Mouse (Mus musculus) hindbrain, embryonic 14.5 days (tissue): ENCODE results near the gene Kmt2b. TPM values are rescaled to one million over a fixed set of nuclear protein-coding genes. Genes with fewer than 3 reads are reported as not detected.

Experiments used
- ATAC-seq: fragments of 200-750 bp; cut with Nextera tagmentation; 2 replicates; pipeline ENCODE4 v1.8.0; 2017; ENCODE audit warnings: moderate number of reproducible peaks, mild to moderate bottlenecking, moderate TSS enrichment, moderate library complexity; ENCODE audit not compliant: low FRiP score
- DNase-seq: peaks from one replicate; pipeline ENCODE4 v3.0.0-alpha.2; 2015; ENCODE audit warnings: low spot score
- H3K27ac ChIP-seq: fragments of 300-500 bp; sonication (generic); 2 replicates; pipeline ENCODE4 v1.5.1; 2014; ENCODE audit warnings: mild to moderate bottlenecking, moderate library complexity
- H3K27me3 ChIP-seq: fragments of 300-500 bp; sonication (generic); 2 replicates; pipeline ENCODE4 v1.6.1; 2014; ENCODE audit warnings: mild to moderate bottlenecking, low read length, mixed read lengths; ENCODE audit not compliant: control insufficient read depth, insufficient read depth
- H3K36me3 ChIP-seq: fragments of 300-500 bp; sonication (generic); replicated peaks from 2 replicates; pipeline ENCODE4 v1.6.1; 2014; ENCODE audit not compliant: control insufficient read depth, insufficient read depth
- H3K4me1 ChIP-seq: fragments of 300-500 bp; sonication (generic); replicated peaks from 2 replicates; pipeline ENCODE4 v1.6.1; 2014; ENCODE audit warnings: antibody characterized with exemption, low read length, mixed read lengths; ENCODE audit not compliant: control insufficient read depth, insufficient read depth
- H3K4me2 ChIP-seq: fragments of 300-500 bp; sonication (generic); replicated peaks from 2 replicates; pipeline ENCODE4 v1.6.1; 2014; ENCODE audit warnings: mild to moderate bottlenecking, moderate library complexity
- H3K4me3 ChIP-seq: fragments of 300-500 bp; sonication (generic); replicated peaks from 2 replicates; pipeline ENCODE4 v1.5.1; 2014; ENCODE audit warnings: mild to moderate bottlenecking, low read length
- H3K9ac ChIP-seq: fragments of 300-500 bp; sonication (generic); 2 replicates; pipeline ENCODE4 v1.6.1; 2014
- H3K9me3 ChIP-seq: fragments of 300-500 bp; sonication (generic); 2 replicates; pipeline ENCODE4 v1.6.1; 2016; ENCODE audit warnings: low read length; ENCODE audit not compliant: control insufficient read depth
- WGBS: fragments of 180-500 bp; shearing (Covaris S2); extraction: QIAGEN DNeasy Blood & Tissue Kit; methylation state at CpG from one replicate; pipeline ENCODE4 v1.1.7; 2014; 5-methylcytosine and 5-hydroxymethylcytosine counted together
- polyA plus RNA-seq: library from polyadenylated mRNA; unstranded; fragments of >200 nt; fragmentation: Nextera tagmentation; extraction: Ambion mirVana; gene quantifications from 2 replicates; pipeline ENCODE4 v1.2.1, GENCODE M21; 2014

Kmt2b gene
- polyA plus RNA-seq, 1 experiment from 2014 or later, result 12.9 TPM

DNA sequence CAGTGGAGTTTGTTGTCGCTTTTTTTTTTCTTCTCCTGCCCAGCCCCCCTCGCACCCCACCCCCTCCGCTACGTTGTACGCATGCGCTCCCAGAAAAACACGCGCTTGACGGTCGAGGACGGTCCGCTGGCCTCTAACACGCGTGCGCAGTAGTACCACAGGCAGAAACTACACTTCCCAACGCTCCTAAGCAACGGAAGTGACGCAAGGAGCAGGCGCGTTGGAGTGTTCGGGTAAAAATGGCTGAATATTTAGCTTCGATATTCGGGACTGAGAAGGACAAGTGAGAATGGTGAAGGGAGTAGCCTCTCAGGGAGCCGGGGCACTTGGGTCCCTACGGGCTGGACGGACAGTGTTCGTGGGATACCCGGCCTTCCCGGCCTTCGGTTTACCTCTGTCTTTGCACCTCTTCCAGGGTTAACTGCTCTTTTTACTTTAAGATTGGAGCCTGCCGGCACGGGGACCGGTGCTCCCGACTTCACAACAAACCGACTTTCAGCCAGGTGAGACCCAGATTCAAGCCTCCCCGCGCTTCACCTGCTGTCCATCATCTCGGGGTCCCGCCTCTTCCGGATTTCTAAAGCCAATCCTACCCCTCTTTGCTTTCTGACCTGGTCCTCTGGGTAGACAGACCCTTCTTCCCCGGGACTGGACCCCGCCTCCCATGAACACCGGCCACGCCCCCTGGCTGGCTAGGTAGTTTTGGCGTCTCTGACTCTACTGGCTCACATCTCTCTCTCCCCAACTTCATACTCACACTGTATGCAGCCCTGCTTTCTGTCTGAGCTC, 25.2 kb downstream of the Kmt2b start, which contains the start of the genes U2af1l4, Gm49396 and Psenen:
Gene U2af1l4, plus strand, starts transcription at position 185 of the 789 bp plus-strand sequence.
Gene Gm49396, plus strand, starts transcription at position 228 of the 789 bp plus-strand sequence.
Gene Psenen, minus strand, starts transcription at position 511 of the 789 bp plus-strand sequence.
- Histone ChIP-seq H3K36me3 (peaks cover 33% of the 10 kb centered on the region), H3K9ac (peak within 1 kb of the TSS; percentile 76), H3K27me3 (no peaks in the 10 kb centered on the region), H3K4me3 (peak within 1 kb of the TSS; percentile 68), H3K4me1 (peaks cover 24% of the 10 kb centered on the region), H3K27ac (peak within 1 kb of the TSS; percentile 92), H3K9me3 (no peaks in the 10 kb centered on the region), H3K4me2 (peak within 1 kb of the TSS; percentile 62)
- under 1% methylated on average over 45 of the region's 45 CpGs for WGBS
- ATAC-seq, result peak; percentile 85
- peak; percentile 99 for DNase-seq

DNA sequence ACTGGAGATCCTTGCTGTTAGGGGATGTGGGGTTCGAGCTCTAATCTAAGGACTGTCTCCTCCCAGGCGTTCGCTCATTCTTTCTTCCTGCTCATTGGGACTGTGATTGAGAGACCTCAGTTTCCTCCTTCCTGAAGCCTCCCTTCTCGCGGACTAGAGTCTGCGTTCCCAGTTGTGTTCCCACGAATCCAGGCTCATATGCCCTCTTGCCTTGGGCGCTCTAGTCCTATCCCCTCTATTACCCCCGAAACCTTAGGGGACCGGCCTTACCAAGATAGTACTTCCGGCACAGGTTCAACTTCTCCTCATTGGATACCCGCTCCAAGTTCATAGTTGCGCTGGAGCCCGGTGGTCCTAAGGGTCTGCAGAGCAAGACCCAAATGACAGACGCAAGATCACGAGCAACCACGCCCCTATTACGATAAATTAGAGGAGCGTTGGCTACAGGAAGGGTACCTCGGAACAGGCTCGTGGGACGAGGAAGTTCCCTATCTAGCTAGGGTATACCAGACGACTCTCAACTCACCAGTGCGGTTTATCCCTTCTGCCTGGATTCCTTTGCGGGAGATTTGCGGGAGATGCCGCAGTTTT, 25.9 kb downstream of the Kmt2b start:
- WGBS, result 2% methylated on average over 27 of the region's 27 CpGs
- ATAC-seq, result peak; percentile 10; the same call in 1 of the 2 replicates
- Histone ChIP-seq H3K4me2 (peak overlapping the region; percentile 62), H3K27ac (peak overlapping the region; percentile 58), H3K9ac (peak overlapping the region; percentile 76), H3K4me1 (peaks cover 27% of the 10 kb centered on the region), H3K9me3 (no peaks in the 10 kb centered on the region), H3K36me3 (peaks cover 27% of the 10 kb centered on the region), H3K4me3 (peak overlapping the region; percentile 68), H3K27me3 (no peaks in the 10 kb centered on the region)
- no peak for DNase-seq

DNA sequence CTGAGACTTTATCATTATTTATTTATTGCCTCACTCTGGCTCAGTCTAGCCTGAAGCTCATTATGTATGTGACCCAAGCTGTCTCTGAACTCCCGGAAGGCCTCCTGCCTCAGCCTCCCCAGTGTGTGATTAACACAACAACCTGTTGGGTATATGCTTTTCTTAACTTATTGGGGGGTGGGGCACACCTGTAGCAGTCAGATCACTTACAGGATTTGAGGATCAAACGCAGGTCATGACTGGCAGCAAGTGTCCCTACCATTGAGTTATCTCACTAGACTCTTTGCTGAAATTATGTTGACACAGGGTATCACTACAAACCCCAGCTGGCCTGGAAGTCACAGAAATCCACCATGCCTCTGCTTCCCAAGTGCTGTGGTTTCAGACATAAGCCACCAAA, 28.2 kb downstream of the Kmt2b start:
- DNase-seq (no peak), ATAC-seq (no peak)
- peaks cover 25% of the 10 kb centered on the region for H3K36me3 ChIP-seq
- peak overlapping the region; percentile 99; the same call in 1 of the 2 replicates for H3K4me2 ChIP-seq
- H3K27ac ChIP-seq, result peak overlapping the region; percentile 65
- H3K27me3 ChIP-seq, result no peaks in the 10 kb centered on the region
- H3K9me3 ChIP-seq, result no peaks in the 10 kb centered on the region
- H3K4me1 ChIP-seq, result peaks cover 27% of the 10 kb centered on the region
- 64% methylated on average over 2 of the region's 2 CpGs for WGBS
- peak overlapping the region; percentile 62; the same call in 1 of the 2 replicates for H3K4me3 ChIP-seq
- H3K9ac ChIP-seq, result no peak overlapping the region

DNA sequence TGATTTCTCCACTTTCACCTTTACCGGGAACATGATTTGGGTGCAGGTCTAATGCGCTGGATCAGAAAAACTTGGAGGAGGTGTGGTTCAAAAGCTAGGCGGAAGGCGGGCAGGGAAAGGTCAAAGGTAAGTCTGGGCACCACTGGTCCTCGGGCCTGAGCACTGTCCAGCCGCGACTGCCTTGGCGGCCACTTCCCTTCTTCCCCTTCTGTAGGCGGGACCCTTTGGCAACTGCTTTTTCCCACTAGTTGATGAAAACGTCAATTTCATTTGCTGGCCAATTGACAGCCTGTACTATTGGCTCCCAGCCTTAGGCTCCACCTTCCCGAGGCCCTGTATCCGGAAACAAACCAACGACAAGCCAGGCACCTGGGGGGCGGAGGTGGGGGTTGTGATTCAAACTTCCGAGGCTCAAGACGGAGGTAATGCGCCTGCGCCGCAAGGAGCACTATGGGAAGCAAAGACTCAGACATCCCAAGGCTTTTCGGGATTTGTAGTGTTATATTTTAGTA, 29.0 kb downstream of the Kmt2b start, which contains the start of gene Lin37:
Gene Lin37, minus strand, starts transcription at position 396 of the 512 bp plus-strand sequence.
- peaks cover 28% of the 10 kb centered on the region for H3K36me3 ChIP-seq
- H3K9me3 ChIP-seq, result no peaks in the 10 kb centered on the region
- under 1% methylated on average over 20 of the region's 20 CpGs for WGBS
- H3K4me2 ChIP-seq, result peak within 1 kb of the TSS; percentile 99
- H3K27ac ChIP-seq, result peak within 1 kb of the TSS; percentile 65
- H3K4me3 ChIP-seq, result peak within 1 kb of the TSS; percentile 62
- peak; percentile 96 for DNase-seq
- peak; percentile 91 for ATAC-seq
- H3K9ac ChIP-seq, result peak within 1 kb of the TSS; percentile 82
- H3K4me1 ChIP-seq, result peaks cover 27% of the 10 kb centered on the region
- no peaks in the 10 kb centered on the region for H3K27me3 ChIP-seq

DNA sequence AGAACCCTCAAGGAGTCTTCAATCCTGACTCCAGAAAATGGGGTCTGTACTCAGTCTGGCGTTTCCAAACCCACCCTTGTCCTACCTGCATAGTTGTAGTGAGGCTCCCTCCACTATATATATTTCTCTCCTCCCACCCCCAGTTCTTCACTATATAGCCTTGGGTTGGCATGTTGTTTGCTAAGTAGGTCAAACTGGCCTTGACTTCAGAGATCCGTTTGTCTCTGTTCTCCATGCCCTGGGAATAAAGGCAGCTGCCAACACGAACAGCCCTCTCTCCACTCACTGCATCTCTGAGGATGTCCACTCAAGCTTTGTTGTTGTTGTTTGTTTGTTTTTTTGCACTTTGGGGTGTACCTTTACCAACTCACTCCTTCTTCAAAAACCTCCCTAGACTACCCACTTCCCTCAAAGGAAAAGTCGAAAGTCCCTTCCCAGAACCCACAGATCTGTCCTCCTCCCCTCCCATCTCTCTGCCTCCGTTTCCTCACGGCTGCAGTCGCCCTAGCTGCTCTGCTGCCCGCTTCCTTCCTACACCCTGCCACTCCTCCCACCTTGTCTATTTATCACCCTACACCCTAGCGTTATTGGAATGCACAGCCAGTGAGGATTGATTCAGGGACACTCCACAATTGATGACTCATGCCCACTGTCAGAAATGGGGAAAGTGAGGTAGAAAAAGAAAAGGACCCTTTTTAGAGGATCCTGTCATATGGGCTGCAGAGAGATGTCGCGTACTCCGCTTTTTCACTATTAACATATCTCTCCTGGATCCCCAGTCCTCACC, 29.7 kb downstream of the Kmt2b start:
- Histone ChIP-seq H3K4me2 (peak overlapping the region; percentile 99), H3K4me1 (peaks cover 21% of the 10 kb centered on the region), H3K9ac (peak overlapping the region; percentile 82), H3K36me3 (peaks cover 30% of the 10 kb centered on the region), H3K4me3 (peak overlapping the region; percentile 62), H3K27me3 (peaks cover 6% of the 10 kb centered on the region; the same call in 1 of the 2 replicates), H3K9me3 (no peaks in the 10 kb centered on the region), H3K27ac (peak overlapping the region; percentile 61; the same call in 1 of the 2 replicates)
- WGBS, result 16% methylated on average over 12 of the region's 12 CpGs
- DNase-seq (no peak), ATAC-seq (no peak; the same call in 1 of the 2 replicates)

DNA sequence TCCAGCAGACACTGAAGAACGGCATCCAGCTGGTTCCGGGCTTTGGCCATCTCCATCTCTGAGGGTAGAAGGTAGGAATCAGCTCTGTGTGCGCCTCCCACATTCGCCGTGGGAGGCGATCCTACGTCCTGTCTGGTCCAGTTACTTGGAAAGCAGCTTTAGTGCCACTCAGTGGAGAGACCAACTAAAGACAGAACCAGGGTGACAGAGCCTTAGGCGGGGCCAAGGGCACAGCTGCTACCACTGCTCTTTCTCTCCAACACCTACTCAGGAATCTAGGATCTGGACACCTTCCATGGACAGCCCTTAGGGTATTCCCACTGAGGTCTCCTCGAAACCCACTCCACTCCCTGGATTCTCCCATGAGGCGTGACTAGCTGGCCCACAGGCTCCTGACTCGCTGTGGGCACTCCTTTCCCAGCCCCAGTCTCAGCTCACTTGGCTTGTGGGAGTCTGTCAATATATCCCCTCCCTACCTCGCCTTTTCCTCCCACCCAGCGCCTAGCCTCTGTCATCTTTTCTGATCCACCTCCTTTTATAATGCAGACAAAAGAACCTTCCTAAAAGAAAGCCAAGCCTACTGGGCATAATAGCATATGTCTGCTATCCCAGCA, 30.5 kb downstream of the Kmt2b start:
- 88% methylated on average over 13 of the region's 13 CpGs for WGBS
- Histone ChIP-seq H3K27me3 (peaks cover 8% of the 10 kb centered on the region; the same call in 1 of the 2 replicates), H3K27ac (no peak overlapping the region), H3K4me1 (peaks cover 27% of the 10 kb centered on the region), H3K4me2 (peak overlapping the region; percentile 99), H3K4me3 (peak overlapping the region; percentile 62; the same call in 1 of the 2 replicates), H3K9ac (no peak overlapping the region), H3K36me3 (peaks cover 30% of the 10 kb centered on the region), H3K9me3 (no peaks in the 10 kb centered on the region)
- ATAC-seq (no peak), DNase-seq (no peak)

DNA sequence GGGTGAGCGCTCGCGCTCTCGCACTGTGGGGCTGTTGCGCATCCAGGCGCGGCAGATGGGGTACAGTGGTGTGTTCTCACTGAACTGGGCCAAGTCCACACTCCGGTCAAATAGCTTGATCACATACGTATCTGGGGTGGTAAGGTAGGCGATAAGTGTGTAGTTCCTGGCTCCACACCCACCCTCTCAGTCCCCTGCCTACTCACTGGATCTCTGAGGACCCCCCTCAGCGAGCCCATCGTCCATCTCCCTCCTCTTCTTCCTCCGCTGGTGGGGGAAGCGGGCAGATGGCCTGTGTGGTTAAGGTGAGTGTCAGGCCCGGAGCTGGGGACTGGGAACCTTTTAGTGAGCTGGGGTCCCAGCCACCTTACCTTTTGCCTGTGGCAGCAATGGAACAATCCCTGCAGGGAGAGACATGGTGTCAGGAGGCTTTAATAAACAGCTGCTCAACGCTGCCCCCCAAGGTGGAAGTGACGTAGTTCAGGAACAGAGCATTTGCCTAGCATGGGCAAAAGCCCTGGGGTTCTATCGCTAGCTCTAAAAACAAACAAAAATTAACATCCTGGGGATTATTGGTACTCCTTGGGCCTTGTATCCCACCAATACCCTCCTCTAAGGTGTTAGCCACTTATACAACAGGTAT, 31.5 kb downstream of the Kmt2b start:
- H3K4me2 ChIP-seq, result no peak overlapping the region
- no peak overlapping the region for H3K9ac ChIP-seq
- H3K4me3 ChIP-seq, result no peak overlapping the region
- WGBS, result 94% methylated on average over 18 of the region's 18 CpGs
- H3K27ac ChIP-seq, result no peak overlapping the region
- H3K9me3 ChIP-seq, result no peaks in the 10 kb centered on the region
- peaks cover 8% of the 10 kb centered on the region; the same call in 1 of the 2 replicates for H3K27me3 ChIP-seq
- no peak for DNase-seq
- peaks cover 30% of the 10 kb centered on the region for H3K36me3 ChIP-seq
- H3K4me1 ChIP-seq, result peaks cover 29% of the 10 kb centered on the region
- ATAC-seq, result no peak
